Mouse (Mus musculus) kidney, adult 2 months (tissue): ENCODE data around the gene Cenpu.

Source experiments
- CTCF ChIP-seq: fragments of 200-500 bp; conservative IDR thresholded peaks from 2 replicates; pipeline ENCODE4 v1.5.1; 2011; ENCODE audit warnings: low read depth, mild to moderate bottlenecking, control low read depth, low read length, moderate library complexity, mixed read lengths; ENCODE audit not compliant: insufficient read depth, insufficient read length
- POLR2A ChIP-seq: fragments of 200-500 bp; IDR thresholded peaks from one replicate; pipeline ENCODE4 v1.6.1; 2011; ENCODE audit warnings: low read depth, low read length, control low read depth

- TF ChIP-seq CTCF (no peak), POLR2A (no peak)
Measured at GRCm38 (mm10) chr8:46598114-46598513, 46.3 kb downstream of the Cenpu start.
